In the genomic region with DNA sequence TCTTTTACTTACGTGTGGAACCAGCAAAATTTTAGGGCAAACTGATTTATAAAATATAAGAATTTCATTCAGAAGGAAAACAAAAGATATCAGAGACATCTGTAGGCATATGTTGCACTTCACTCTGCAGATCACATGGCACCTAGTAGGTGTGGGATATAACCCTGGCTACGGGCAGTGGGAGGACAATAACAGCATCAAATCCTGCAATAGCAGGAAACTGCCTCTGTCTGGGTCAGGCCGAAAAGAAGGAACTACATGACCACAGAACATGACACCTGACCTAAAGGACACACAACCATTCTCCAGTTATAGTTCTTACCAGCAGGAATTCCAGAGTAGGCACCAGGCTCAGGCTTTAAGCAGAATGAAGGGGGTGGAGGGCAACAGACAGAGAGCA, we compare ENCODE assay signal across 17 mouse cellular contexts.
DNase-seq lines count a peak whose midpoint lies in the region; ATAC-seq and TF ChIP-seq lines count a peak whose summit lies in the region.
"Had no signal": no experiment of that assay in that cellular context is flagged by ENCODE, and none has a peak within 500 bp of the region (broad histone marks: within the 10 kb centered on the region; RNA-seq: fewer than 3 reads in every experiment).

No protein-coding gene starts in this region.

- no peak for TF ChIP-seq CTCF in brain, embryonic 14.5 days (IDR thresholded peaks at IDR 0.05; ENCODE audit: borderline replicate concordance, extremely low read depth, insufficient read depth, insufficient read length)

- 75% methylated on average over 3 of the region's 3 CpGs for WGBS in forebrain, embryonic 16.5 days
- 80% methylated on average over 3 of the region's 3 CpGs for WGBS in forebrain, embryonic 12.5 days

- DNase-seq in lung, adult 18-20 months: peak; percentile 9 to 13
- DNase-seq in lung, postnatal 14 days: no peak
- peak; percentile 11 for DNase-seq in brain, embryonic 14.5 days (ENCODE audit: low read depth)
- no peak for DNase-seq in right cerebral cortex, postnatal 14 days
- DNase-seq: cerebellum, adult 18-20 months; cerebellum, postnatal 25 days; gastrocnemius, postnatal 36 days; kidney, postnatal 36 days; thymus, adult 2 months had no signal

- H3K4me2 ChIP-seq in forebrain, embryonic 16.5 days (ENCODE audit: low read length): no peak overlapping the region
- no peak overlapping the region for H3K4me2 ChIP-seq in forebrain, embryonic 12.5 days
- H3K4me2 ChIP-seq: hindbrain, embryonic 12.5 days had no signal

- H3K27me3 ChIP-seq in forebrain, embryonic 16.5 days (replicated peaks; ENCODE audit: control insufficient read depth, insufficient read depth, low read length): no peaks in the 10 kb centered on the region
- H3K27me3 ChIP-seq in forebrain, embryonic 12.5 days: no peaks in the 10 kb centered on the region
- H3K27me3 ChIP-seq: hindbrain, embryonic 12.5 days; megakaryocyte, embryonic 14.5 days had no signal

- peaks cover 2% of the 10 kb centered on the region; the same call in 1 of the 2 replicates for H3K9me3 ChIP-seq in forebrain, embryonic 16.5 days (ENCODE audit: control insufficient read depth, low read length)
- 0 out of 2 replicates have a peak, but pooled peaks cover 3% of the 10 kb centered on the region for H3K9me3 ChIP-seq in forebrain, embryonic 12.5 days

- 0 out of 2 replicates have a peak overlapping the region, but pooled peaks have one; percentile 27 for H3K27ac ChIP-seq in forebrain, embryonic 16.5 days (ENCODE audit: low read length)
- no peak overlapping the region for H3K27ac ChIP-seq in forebrain, embryonic 12.5 days
- H3K27ac ChIP-seq: forebrain, embryonic 10.5 days; hindbrain, embryonic 12.5 days had no signal

- no peaks in the 10 kb centered on the region; the same call in 1 of the 2 replicates for H3K36me3 ChIP-seq in forebrain, embryonic 16.5 days (ENCODE audit: control insufficient read depth, insufficient read depth)
- no peaks in the 10 kb centered on the region for H3K36me3 ChIP-seq in forebrain, embryonic 12.5 days (replicated peaks)
- H3K36me3 ChIP-seq: hindbrain, embryonic 12.5 days had no signal

- H3K9ac ChIP-seq in forebrain, embryonic 16.5 days (replicated peaks; ENCODE audit: low read depth, low read length): no peak overlapping the region
- no peak overlapping the region for H3K9ac ChIP-seq in forebrain, embryonic 12.5 days
- H3K9ac ChIP-seq: hindbrain, embryonic 12.5 days had no signal

- H3K4me3 ChIP-seq in forebrain, embryonic 16.5 days (replicated peaks; ENCODE audit: low read length): no peak overlapping the region
- H3K4me3 ChIP-seq in forebrain, embryonic 12.5 days (replicated peaks): no peak overlapping the region
- H3K4me3 ChIP-seq: forebrain, embryonic 10.5 days; hindbrain, embryonic 12.5 days; megakaryocyte, embryonic 14.5 days had no signal

- TF ChIP-seq POLR2A in brain, embryonic 14.5 days (IDR thresholded peaks at IDR 0.05; ENCODE audit: borderline replicate concordance, extremely low read depth, insufficient read depth, insufficient read length, poor library complexity, severe bottlenecking): no peak

- ATAC-seq in forebrain, embryonic 16.5 days: 0 out of 2 replicates have a peak, but pooled peaks have one; percentile 19
- ATAC-seq in forebrain, embryonic 12.5 days (ENCODE audit: low FRiP score): no peak
- peak; percentile 67 for ATAC-seq in megakaryocyte progenitor cell, adult 5-6 weeks (replicated peaks; ENCODE audit: poor library complexity)
- no peak for ATAC-seq in CD4-positive, CD25-positive, alpha-beta regulatory T cell, adult 4 months
- ATAC-seq: intestine, embryonic 16.5 days had no signal

- H3K4me1 ChIP-seq in forebrain, embryonic 16.5 days (replicated peaks; ENCODE audit: control insufficient read depth, insufficient read depth, low read length): peaks cover 12% of the 10 kb centered on the region
- H3K4me1 ChIP-seq in forebrain, embryonic 12.5 days: peaks cover 15% of the 10 kb centered on the region

Comparison
In these comparisons a context has a peak if more than half of its experiments do, and no peak if none do; other contexts are left out.
1. ATAC-seq: peak in forebrain, embryonic 16.5 days (single experiment) and megakaryocyte progenitor cell, adult 5-6 weeks (single experiment); none in forebrain, embryonic 12.5 days (single experiment) and CD4-positive, CD25-positive, alpha-beta regulatory T cell, adult 4 months (single experiment).
2. DNase-seq: peak in lung, adult 18-20 months (2 of 2) and brain, embryonic 14.5 days (single experiment); none in lung, postnatal 14 days (single experiment) and right cerebral cortex, postnatal 14 days (single experiment).